Mouse (Mus musculus) midbrain, embryonic 14.5 days (tissue): ENCODE results near the gene Camta2. TPM values are rescaled to one million over a fixed set of nuclear protein-coding genes. Genes with fewer than 3 reads are reported as not detected.

Experiments
- microRNA-seq: library from miRNA; unstranded; fragments of <30 nt; microRNA quantifications from one replicate; pipeline ENCODE4, GENCODE M21; 2016
- polyA plus RNA-seq: library from polyadenylated mRNA; unstranded; fragments of >200 nt; fragmentation: Nextera tagmentation; extraction: Ambion mirVana; gene quantifications from 2 replicates; pipeline ENCODE4 v1.2.1, GENCODE M21; 2014

Camta2 gene
- polyA plus RNA-seq, 1 experiment from 2014 or later = 19.4 TPM

Small RNAs within 50 kb of the gene (microRNA-seq; reads per million reads assigned to microRNA genes)
- gene Mir6925 = 0.44 reads per million

Other genes starting within 250 kb of the Camta2 start
- gene Med11, start 236.2 kb downstream of the Camta2 start, polyA plus RNA-seq = 42.9 and 51.5 TPM in 2 replicates
- 0.24 and 0.61 TPM in 2 replicates for gene Zmynd15, start 228.7 kb downstream of the Camta2 start, polyA plus RNA-seq
- gene Cxcl16, start 228.1 kb downstream of the Camta2 start, polyA plus RNA-seq = 0.50 and 2.1 TPM in 2 replicates
- 4.7 and 5.3 TPM in 2 replicates for gene Tm4sf5, start 182.9 kb downstream of the Camta2 start, polyA plus RNA-seq
- gene Vmo1, start 173.5 kb downstream of the Camta2 start, polyA plus RNA-seq = not detected in 2 replicates
- 0.42 and 0.64 TPM in 2 replicates for gene Gltpd2, start 168.9 kb downstream of the Camta2 start, polyA plus RNA-seq
- gene Psmb6, start 162.7 kb downstream of the Camta2 start, polyA plus RNA-seq = 744 and 849 TPM in 2 replicates
- gene Gm40193, start 155.2 kb downstream of the Camta2 start, polyA plus RNA-seq = not detected in 2 replicates
- 8.5 and 9.2 TPM in 2 replicates for gene Pld2, start 148.0 kb downstream of the Camta2 start, polyA plus RNA-seq
- gene Mink1, start 125.2 kb downstream of the Camta2 start, polyA plus RNA-seq = 18.5 and 20.4 TPM in 2 replicates
- gene 4930544D05Rik, start 72.3 kb downstream of the Camta2 start, polyA plus RNA-seq = not detected in 2 replicates
- not detected in 2 replicates for gene Chrne, start 68.9 kb downstream of the Camta2 start, polyA plus RNA-seq
- 0.37 and 0.38 TPM in 2 replicates for gene Gp1ba, start 49.0 kb downstream of the Camta2 start, polyA plus RNA-seq
- gene Rnf167, start 40.9 kb downstream of the Camta2 start, polyA plus RNA-seq = 95.9 and 104 TPM in 2 replicates
- 158 and 171 TPM in 2 replicates for gene Slc25a11, start 40.6 kb downstream of the Camta2 start, polyA plus RNA-seq
- 661 and 672 TPM in 2 replicates for gene Pfn1, start 33.5 kb downstream of the Camta2 start, polyA plus RNA-seq
- 8.5 and 8.7 TPM in 2 replicates for gene Eno3, start 30.9 kb downstream of the Camta2 start, polyA plus RNA-seq
- gene Spag7, start 18.7 kb downstream of the Camta2 start, polyA plus RNA-seq = 101 and 132 TPM in 2 replicates
- gene Inca1, start 12.1 kb upstream of the Camta2 start, polyA plus RNA-seq = 0.95 and 1.6 TPM in 2 replicates
- gene Kif1c, start 12.4 kb upstream of the Camta2 start, polyA plus RNA-seq = 4.0 and 6.6 TPM in 2 replicates
- 14.8 and 16.8 TPM in 2 replicates for gene Zfp3, start 76.1 kb upstream of the Camta2 start, polyA plus RNA-seq
- gene Scimp, start 124.5 kb upstream of the Camta2 start, polyA plus RNA-seq = 0.39 TPM in 1 of 2 replicates, not detected in the other
- 69.9 and 77.0 TPM in 2 replicates for gene Rabep1, start 156.7 kb upstream of the Camta2 start, polyA plus RNA-seq